Mouse (Mus musculus): ENCODE data around the gene Dock1.

DNA sequence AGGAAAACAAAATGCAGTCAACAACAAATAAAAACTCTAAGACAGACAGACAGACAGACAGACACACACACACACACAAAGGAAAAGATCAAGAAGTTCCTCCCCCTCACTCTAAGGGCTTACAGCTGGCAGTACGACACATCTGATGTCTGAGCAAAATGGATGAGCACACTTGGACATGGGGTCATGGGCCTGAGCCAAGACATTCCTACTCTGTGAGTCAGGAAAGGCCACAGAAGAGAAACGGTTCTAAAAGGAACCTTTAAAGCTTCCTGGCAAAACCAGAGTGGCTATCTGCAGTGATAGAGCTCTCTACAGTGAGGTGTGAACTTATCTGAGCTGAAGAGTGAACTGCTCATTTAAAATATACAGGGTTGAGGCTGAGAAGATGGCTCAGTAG lies 542.1 kb downstream of the Dock1 start:
- TF ChIP-seq POLR2A (IDR thresholded peaks at IDR 0.05; ENCODE audit: insufficient read depth, low read depth, low read length) (no peak), CTCF (IDR thresholded peaks at IDR 0.05; ENCODE audit: insufficient read depth, low read depth, low read length) (no peak)
